Mouse (Mus musculus) testis, adult 2 months (tissue): ENCODE data around the gene Rasgef1b. TPM values are rescaled to one million over a fixed set of nuclear protein-coding genes. Genes with fewer than 3 reads are reported as not detected.

Experiments used
- H3K27ac ChIP-seq: fragments of 200-500 bp; 2 replicates; pipeline ENCODE4 v1.5.1; 2012; ENCODE audit warnings: low read depth, low read length; ENCODE audit not compliant: control insufficient read depth, insufficient read depth
- H3K27me3 ChIP-seq: fragments of 200-500 bp; 2 replicates; pipeline ENCODE4 v1.6.1; 2012; ENCODE audit warnings: mild to moderate bottlenecking, low read length, moderate library complexity; ENCODE audit not compliant: control insufficient read depth, insufficient read depth
- H3K36me3 ChIP-seq: fragments of 200-500 bp; 2 replicates; pipeline ENCODE4 v1.6.1; 2012; ENCODE audit warnings: mild to moderate bottlenecking, low read length; ENCODE audit not compliant: control insufficient read depth, insufficient read depth
- H3K4me1 ChIP-seq: fragments of 200-500 bp; 2 replicates; pipeline ENCODE4 v1.6.1; 2012; ENCODE audit warnings: low read length; ENCODE audit not compliant: control insufficient read depth, insufficient read depth
- H3K4me3 ChIP-seq: fragments of 200-500 bp; 2 replicates; pipeline ENCODE4 v1.5.1; 2012; ENCODE audit warnings: low read depth, mild to moderate bottlenecking, low read length, moderate library complexity, mixed read lengths; ENCODE audit not compliant: control insufficient read depth
- CTCF ChIP-seq: fragments of 200-500 bp; IDR thresholded peaks from 2 replicates; pipeline ENCODE4 v1.5.1; 2012; ENCODE audit warnings: low read depth, mild to moderate bottlenecking, inconsistent platforms, low read length, moderate library complexity; ENCODE audit not compliant: control insufficient read depth, insufficient read depth, insufficient replicate concordance
- POLR2A ChIP-seq: fragments of 200-500 bp; IDR thresholded peaks from 2 replicates; pipeline ENCODE4 v1.6.1; 2012; ENCODE audit warnings: low read depth, mild to moderate bottlenecking, inconsistent platforms, low read length, moderate library complexity; ENCODE audit not compliant: control insufficient read depth
- polyA plus RNA-seq: library from polyadenylated mRNA; depleted of rRNA; stranded (reverse); fragments of >200 nt; gene quantifications from 2 replicates; pipeline ENCODE4 v1.2.3, GENCODE M21; 2012

Rasgef1b gene
- polyA plus RNA-seq, 1 experiment = 3.2 TPM

GRCm38 (mm10) chr5:99277536-99277935 lies 451.3 kb downstream of the Rasgef1b start:
- Histone ChIP-seq H3K36me3 (no peaks in the 10 kb centered on the region), H3K4me3 (no peak overlapping the region), H3K27me3 (no peaks in the 10 kb centered on the region), H3K27ac (no peak overlapping the region), H3K4me1 (peaks cover 8% of the 10 kb centered on the region)
- TF ChIP-seq POLR2A = no peak
- no peak for TF ChIP-seq CTCF

DNA sequence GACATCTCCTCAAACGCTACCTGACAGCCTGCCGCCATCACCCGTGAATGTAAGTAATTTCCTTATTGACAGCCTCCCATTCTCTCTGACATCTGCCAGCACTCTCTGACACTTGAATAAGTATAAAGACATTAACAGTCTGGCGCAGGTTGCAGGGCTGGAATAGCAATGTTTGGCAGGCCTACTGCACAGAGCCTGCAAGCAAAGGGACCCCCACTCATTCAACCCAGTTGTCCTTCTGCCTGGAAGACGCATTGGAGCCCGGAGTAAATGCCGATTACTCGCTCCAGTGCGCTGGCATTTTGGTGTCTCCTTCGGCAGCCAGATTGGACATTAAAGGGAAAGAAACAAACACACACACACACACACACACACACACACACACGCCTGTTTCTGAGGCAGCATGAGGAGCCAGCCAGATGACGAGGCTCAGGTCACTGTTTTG lies 454.7 kb downstream of the Rasgef1b start:
- H3K36me3 ChIP-seq = no peaks in the 10 kb centered on the region
- no peak overlapping the region for H3K27ac ChIP-seq
- H3K4me3 ChIP-seq = no peak overlapping the region
- peaks cover 2% of the 10 kb centered on the region for H3K4me1 ChIP-seq
- TF ChIP-seq POLR2A = no peak
- TF ChIP-seq CTCF = no peak
- H3K27me3 ChIP-seq = no peaks in the 10 kb centered on the region

GRCm38 (mm10) chr5:99271531-99271930 lies 457.3 kb downstream of the Rasgef1b start:
- Histone ChIP-seq H3K4me1 (peaks cover 2% of the 10 kb centered on the region), H3K4me3 (no peak overlapping the region), H3K36me3 (no peaks in the 10 kb centered on the region), H3K27ac (no peak overlapping the region), H3K27me3 (no peaks in the 10 kb centered on the region)
- TF ChIP-seq CTCF (no peak), POLR2A (no peak)

DNA sequence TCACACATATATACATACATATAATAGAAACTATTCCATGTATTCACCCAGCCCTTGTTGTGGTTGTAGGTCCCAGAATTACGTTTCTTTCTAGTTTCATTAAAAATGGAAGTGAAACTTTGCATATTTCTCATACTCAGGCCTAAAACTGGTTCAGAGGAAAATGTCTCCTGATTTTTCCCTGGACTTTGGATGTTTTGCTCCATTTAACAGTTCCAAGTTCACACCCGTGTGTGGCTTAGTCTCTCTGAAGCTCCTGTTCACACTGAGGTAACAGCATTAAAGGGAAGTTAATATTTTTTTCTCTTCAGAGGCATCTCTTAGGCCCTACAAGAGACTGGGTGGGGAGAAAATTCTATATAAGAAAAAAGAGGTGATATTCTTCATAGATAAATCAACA lies 459.7 kb downstream of the Rasgef1b start:
- H3K27me3 ChIP-seq = no peaks in the 10 kb centered on the region
- TF ChIP-seq POLR2A = no peak
- no peak for TF ChIP-seq CTCF
- no peaks in the 10 kb centered on the region for H3K36me3 ChIP-seq
- no peak overlapping the region for H3K4me3 ChIP-seq
- H3K4me1 ChIP-seq = no peaks in the 10 kb centered on the region; the same call in 1 of the 2 replicates
- no peak overlapping the region for H3K27ac ChIP-seq

GRCm38 (mm10) chr5:99267338-99267737 lies 461.5 kb downstream of the Rasgef1b start:
- no peaks in the 10 kb centered on the region for H3K36me3 ChIP-seq
- TF ChIP-seq POLR2A (no peak), CTCF (no peak)
- no peak overlapping the region for H3K27ac ChIP-seq
- no peaks in the 10 kb centered on the region for H3K27me3 ChIP-seq
- no peaks in the 10 kb centered on the region; the same call in 1 of the 2 replicates for H3K4me1 ChIP-seq
- H3K4me3 ChIP-seq = no peak overlapping the region

GRCm38 (mm10) chr5:99266301-99266700 lies 462.6 kb downstream of the Rasgef1b start:
- TF ChIP-seq POLR2A (no peak), CTCF (no peak)
- no peaks in the 10 kb centered on the region for H3K27me3 ChIP-seq
- no peak overlapping the region for H3K27ac ChIP-seq
- H3K4me3 ChIP-seq = no peak overlapping the region
- H3K36me3 ChIP-seq = no peaks in the 10 kb centered on the region
- no peaks in the 10 kb centered on the region; the same call in 1 of the 2 replicates for H3K4me1 ChIP-seq

GRCm38 (mm10) chr5:99262197-99262920 lies 466.5 kb downstream of the Rasgef1b start:
- H3K36me3 ChIP-seq = no peaks in the 10 kb centered on the region
- H3K27me3 ChIP-seq = no peaks in the 10 kb centered on the region
- H3K4me3 ChIP-seq = no peak overlapping the region
- no peak overlapping the region for H3K27ac ChIP-seq
- TF ChIP-seq CTCF (no peak), POLR2A (no peak)
- peaks cover 2% of the 10 kb centered on the region; the same call in 1 of the 2 replicates for H3K4me1 ChIP-seq
